Mouse (Mus musculus) liver, adult 2 months (tissue): ENCODE measurements around the gene Rspry1.

Experiments used
- CTCF ChIP-seq: fragments of 200-500 bp; IDR thresholded peaks from 2 replicates; pipeline ENCODE4 v1.5.1; 2011; ENCODE audit warnings: low read depth, low read length, control low read depth
- POLR2A ChIP-seq: fragments of 200-500 bp; IDR thresholded peaks from 2 replicates; pipeline ENCODE4 v1.6.1; 2011; ENCODE audit warnings: low read length, control low read depth; ENCODE audit not compliant: insufficient read depth; ENCODE audit errors: extremely low read depth

DNA sequence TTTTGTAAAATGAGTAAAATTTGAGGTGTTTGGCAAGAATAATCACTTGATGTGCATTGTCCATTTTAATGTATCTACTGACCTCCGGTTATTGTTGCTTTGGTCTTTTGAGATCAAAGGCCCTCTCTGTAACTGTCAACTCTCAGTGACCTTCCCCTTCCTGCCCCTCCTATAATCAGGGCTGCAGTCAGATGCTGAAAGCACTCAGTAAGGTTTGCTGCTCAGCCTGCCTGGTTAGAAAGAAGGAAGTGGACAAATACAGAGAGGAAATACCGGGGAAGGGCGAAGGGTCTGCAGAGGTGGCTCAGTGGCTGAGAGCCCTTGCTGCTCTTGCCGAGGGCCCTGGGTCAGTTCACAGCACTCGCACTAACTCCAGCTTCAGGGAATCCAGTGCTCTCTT lies 72.6 kb downstream of the Rspry1 start:
- TF ChIP-seq CTCF: no peak
- TF ChIP-seq POLR2A: no peak
